13 mouse cellular contexts compared by ENCODE assay signal in the genomic region with DNA sequence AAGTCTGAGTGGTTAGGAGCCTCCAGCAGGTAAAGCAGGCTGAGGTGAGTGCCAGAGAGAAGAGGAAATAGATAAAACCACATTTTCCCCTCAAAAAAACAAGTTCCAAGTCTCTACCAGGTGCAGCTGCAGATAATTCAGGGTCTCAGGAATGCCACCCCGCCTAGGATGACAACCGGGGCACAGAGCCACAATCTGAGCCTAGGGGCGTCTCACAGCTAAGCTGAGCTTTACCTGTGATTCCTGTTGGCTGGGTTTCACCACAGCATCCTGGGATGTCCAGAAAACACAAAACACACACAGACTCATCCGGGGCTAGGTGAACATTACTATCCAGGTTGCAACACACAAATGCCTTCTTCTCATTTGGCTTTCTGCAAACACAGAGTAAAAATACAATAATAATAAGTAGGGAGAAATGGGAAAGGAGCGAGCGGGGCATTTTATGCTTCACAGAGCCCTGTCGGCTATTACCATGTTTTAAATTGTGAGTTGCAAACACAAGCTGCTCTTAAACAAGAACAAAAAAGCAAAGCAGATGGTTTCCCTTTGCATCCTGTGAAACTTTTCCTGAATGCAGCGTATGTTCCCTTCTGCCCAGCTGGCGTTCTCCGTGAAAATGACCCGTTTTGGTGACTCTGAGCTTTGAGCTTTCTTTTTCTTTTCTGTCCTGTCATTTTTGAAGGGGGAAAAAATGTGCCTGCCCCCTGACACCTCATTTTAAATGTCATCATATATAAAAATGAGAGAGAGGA.
DNase-seq lines count a peak whose midpoint lies in the region; ATAC-seq lines count a peak whose summit lies in the region.
"Had no signal": no experiment of that assay in that cellular context is flagged by ENCODE, and none has a peak within 500 bp of the region (broad histone marks: within the 10 kb centered on the region; RNA-seq: fewer than 3 reads in every experiment).

No protein-coding gene starts in this region.

- 49% methylated on average over 11 of the region's 11 CpGs for WGBS in forebrain, embryonic 13.5 days
- 78% methylated on average over 11 of the region's 11 CpGs for WGBS in forebrain, embryonic 11.5 days

- DNase-seq in forebrain, embryonic 11.5 days (ENCODE audit: low spot score): no peak
- peak; percentile 67 for DNase-seq in brain, embryonic 18.5 days (ENCODE audit: low read depth, low spot score)
- peak; percentile 44 for DNase-seq in layer of hippocampus, adult 9-11 months
- peak; percentile 41 to 49 for DNase-seq in right cerebral cortex, adult 2 months (ENCODE audit: low spot score in 2 of 2)
- DNase-seq in yolk sac, embryonic 10.5 days (ENCODE audit: low spot score): no peak
- no peak for DNase-seq in gastrocnemius, postnatal 25 days
- DNase-seq in lung, postnatal 36 days: no peak
- DNase-seq: adrenal gland, postnatal 25 days; cerebellum, adult 11-12 months; liver, postnatal 0 days had no signal

- peaks cover 10% of the 10 kb centered on the region; the same call in 1 of the 2 replicates for H3K4me1 ChIP-seq in forebrain, embryonic 13.5 days
- no peaks in the 10 kb centered on the region for H3K4me1 ChIP-seq in forebrain, embryonic 11.5 days (replicated peaks; ENCODE audit: control insufficient read depth, insufficient read depth, low read length)

- no peak overlapping the region for H3K4me2 ChIP-seq in forebrain, embryonic 13.5 days
- H3K4me2 ChIP-seq in forebrain, embryonic 11.5 days (ENCODE audit: low read depth, low read length, severe bottlenecking): no peak overlapping the region

- H3K9me3 ChIP-seq in forebrain, embryonic 13.5 days (replicated peaks): no peaks in the 10 kb centered on the region
- no peaks in the 10 kb centered on the region for H3K9me3 ChIP-seq in forebrain, embryonic 11.5 days (ENCODE audit: control insufficient read depth, low read length)

- no peak overlapping the region for H3K4me3 ChIP-seq in forebrain, embryonic 13.5 days
- no peak overlapping the region for H3K4me3 ChIP-seq in forebrain, embryonic 11.5 days (ENCODE audit: low read depth, low read length)
- H3K4me3 ChIP-seq: erythroblast, embryonic 14.5 days had no signal

- no peaks in the 10 kb centered on the region for H3K27me3 ChIP-seq in forebrain, embryonic 13.5 days
- no peaks in the 10 kb centered on the region for H3K27me3 ChIP-seq in forebrain, embryonic 11.5 days (ENCODE audit: control insufficient read depth, insufficient read depth, low read length)

- H3K9ac ChIP-seq in forebrain, embryonic 13.5 days: no peak overlapping the region
- H3K9ac ChIP-seq in forebrain, embryonic 11.5 days (ENCODE audit: low read length): no peak overlapping the region
- H3K9ac ChIP-seq: liver, postnatal 0 days had no signal

- peak; percentile 66; the same call in 1 of the 2 replicates for ATAC-seq in forebrain, embryonic 13.5 days
- ATAC-seq in forebrain, embryonic 11.5 days (replicated peaks; ENCODE audit: low FRiP score): no peak
- ATAC-seq: liver, postnatal 0 days had no signal

- H3K27ac ChIP-seq in forebrain, embryonic 13.5 days: no peak overlapping the region; the same call in 1 of the 2 replicates
- H3K27ac ChIP-seq in forebrain, embryonic 11.5 days (ENCODE audit: low read depth, low read length): no peak overlapping the region
- H3K27ac ChIP-seq: kidney, postnatal 0 days had no signal

- H3K36me3 ChIP-seq in forebrain, embryonic 13.5 days (ENCODE audit: poor library complexity, severe bottlenecking): no peaks in the 10 kb centered on the region
- no peaks in the 10 kb centered on the region for H3K36me3 ChIP-seq in forebrain, embryonic 11.5 days (ENCODE audit: control insufficient read depth, insufficient read depth, low read length)

Comparison
In these comparisons a context has a peak if more than half of its experiments do, and no peak if none do; other contexts are left out.
1. DNase-seq: peak in brain, embryonic 18.5 days (single experiment), layer of hippocampus, adult 9-11 months (single experiment) and right cerebral cortex, adult 2 months (2 of 2); none in forebrain, embryonic 11.5 days (single experiment), yolk sac, embryonic 10.5 days (single experiment), gastrocnemius, postnatal 25 days (single experiment) and lung, postnatal 36 days (single experiment).